9 mouse cellular contexts compared by ENCODE assay signal in genomic region chr3:86936254-86936836, GRCm38 (mm10). TPM values are rescaled to one million over a fixed set of nuclear protein-coding genes. Genes with fewer than 3 reads are reported as not detected.
A peak's percentile ranks its signal among the peaks of the same experiment; 100 is the strongest.
DNase-seq lines count a peak whose midpoint lies in the region; ATAC-seq and TF ChIP-seq lines count a peak whose summit lies in the region.
"Had no signal": no experiment of that assay in that cellular context is flagged by ENCODE, and none has a peak within 500 bp of the region (broad histone marks: within the 10 kb centered on the region; RNA-seq: fewer than 3 reads in every experiment).

No protein-coding gene starts in this region.

- H3K27me3 ChIP-seq in hindbrain, embryonic 10.5 days (ENCODE audit: insufficient read depth, poor library complexity, severe bottlenecking), result no peaks in the 10 kb centered on the region
- no peaks in the 10 kb centered on the region for H3K27me3 ChIP-seq in thymus, adult 2 months (ENCODE audit: control insufficient read depth, insufficient read depth, low read length)
- H3K27me3 ChIP-seq: embryonic facial prominence, embryonic 13.5 days had no signal

- TF ChIP-seq POLR2A in thymus, adult 2 months (IDR thresholded peaks at IDR 0.05; ENCODE audit: control insufficient read depth, extremely low read depth, insufficient read depth, low read length, poor library complexity), result no peak

- TF ChIP-seq CTCF in thymus, adult 2 months (IDR thresholded peaks at IDR 0.05; ENCODE audit: borderline replicate concordance, control insufficient read depth, extremely low read depth, insufficient read depth, low read length, poor library complexity), result no peak

- H3K9me3 ChIP-seq in hindbrain, embryonic 10.5 days, result 0 out of 2 replicates have a peak, but pooled peaks cover 3% of the 10 kb centered on the region
- H3K9me3 ChIP-seq: embryonic facial prominence, embryonic 13.5 days had no signal

- H3K36me3 ChIP-seq in hindbrain, embryonic 10.5 days, result no peaks in the 10 kb centered on the region
- H3K36me3 ChIP-seq in thymus, adult 2 months (ENCODE audit: control insufficient read depth, insufficient read depth, low read length), result no peaks in the 10 kb centered on the region
- H3K36me3 ChIP-seq: embryonic facial prominence, embryonic 13.5 days had no signal

- 15% methylated on average over 2 of the region's 2 CpGs for WGBS in hindbrain, embryonic 10.5 days
- WGBS in thymus, adult 2 months, result 87% methylated on average over 2 of the region's 2 CpGs

- no peak overlapping the region for H3K4me3 ChIP-seq in hindbrain, embryonic 10.5 days
- H3K4me3 ChIP-seq in thymus, adult 2 months (ENCODE audit: control insufficient read depth, insufficient read depth, low read length), result no peak overlapping the region
- H3K4me3 ChIP-seq: embryonic facial prominence, embryonic 13.5 days had no signal

- peak; percentile 69 for ATAC-seq in frontal cortex, adult (ENCODE audit: low TSS enrichment)

- H3K27ac ChIP-seq in hindbrain, embryonic 10.5 days, result peak overlapping the region; percentile 72
- no peak overlapping the region for H3K27ac ChIP-seq in thymus, adult 2 months (ENCODE audit: control insufficient read depth, insufficient read depth, low read length)
- H3K27ac ChIP-seq: embryonic facial prominence, embryonic 13.5 days had no signal

- intact Hi-C loops in left cerebral cortex, postnatal 14 days (cut with DNase I), result no loop called here

- no peak for DNase-seq in frontal cortex, postnatal 25 days (ENCODE audit: low spot score in 2 of 2)
- no peak for DNase-seq in hindbrain, embryonic 10.5 days (ENCODE audit: low spot score)
- peak; percentile 39 to 45 for DNase-seq in left cerebral cortex, postnatal 14 days (ENCODE audit: low spot score in 2 of 2)
- DNase-seq in right cerebral cortex, postnatal 10 days (ENCODE audit: low spot score in 2 of 2), result peak; percentile 82 to 84
- no peak for DNase-seq in adrenal gland, postnatal 36 days
- no peak for DNase-seq in urinary bladder, postnatal 14 days (ENCODE audit: low spot score)
- DNase-seq in thymus, adult 2 months, result no peak

- H3K4me1 ChIP-seq in hindbrain, embryonic 10.5 days (replicated peaks), result peaks cover 4% of the 10 kb centered on the region
- H3K4me1 ChIP-seq in thymus, adult 2 months (replicated peaks; ENCODE audit: control insufficient read depth, insufficient read depth, low read length), result no peaks in the 10 kb centered on the region
- H3K4me1 ChIP-seq: embryonic facial prominence, embryonic 13.5 days had no signal

RNA-seq across cellular contexts. Expression of gene Dclk2, which starts 15.7 kb away (rescaled TPM):
- 20.4 and 38.9 TPM in 2 replicates for polyA plus RNA-seq in hindbrain, embryonic 10.5 days (2016; fragmentation: Nextera tagmentation; extraction: Ambion mirVana)
- 10 to 100 TPM; 74.7 to 80.2 TPM for total RNA-seq in left cerebral cortex, postnatal 14 days (2021)
- 1 to 10 TPM; 5.9 to 6.1 TPM for total RNA-seq in adrenal gland, postnatal 36 days (2021)
- 55.5 and 65.8 TPM in 2 replicates for polyA plus RNA-seq in thymus, adult 2 months (2012; rRNA removed)

Comparison
In these comparisons a context has a peak if more than half of its experiments do, and no peak if none do; other contexts are left out.
1. DNase-seq: peak in left cerebral cortex, postnatal 14 days (2 of 2) and right cerebral cortex, postnatal 10 days (2 of 2); none in frontal cortex, postnatal 25 days (0 of 2), hindbrain, embryonic 10.5 days (single experiment), adrenal gland, postnatal 36 days (0 of 2), urinary bladder, postnatal 14 days (single experiment) and thymus, adult 2 months (single experiment).
2. RNA of gene Dclk2, which starts 15.7 kb away (total RNA-seq): 74.7 to 80.2 TPM in left cerebral cortex, postnatal 14 days; 5.9 to 6.1 TPM in adrenal gland, postnatal 36 days; every median in the first group is over 10 times any median in the second.